Mouse (Mus musculus) embryonic fibroblast, embryonic 13.5 days (primary cell): ENCODE measurements around the gene Palb2.

Experiments used
- CTCF ChIP-seq: IDR thresholded peaks from 2 replicates; pipeline ENCODE4 v1.5.1; 2011; ENCODE audit warnings: mild to moderate bottlenecking, control low read depth, low read length, moderate library complexity, borderline replicate concordance; ENCODE audit not compliant: insufficient read depth
- POLR2A ChIP-seq: IDR thresholded peaks from 2 replicates; pipeline ENCODE4 v1.6.1; 2011; ENCODE audit warnings: low read depth, mild to moderate bottlenecking, control low read depth, low read length, moderate library complexity

DNA sequence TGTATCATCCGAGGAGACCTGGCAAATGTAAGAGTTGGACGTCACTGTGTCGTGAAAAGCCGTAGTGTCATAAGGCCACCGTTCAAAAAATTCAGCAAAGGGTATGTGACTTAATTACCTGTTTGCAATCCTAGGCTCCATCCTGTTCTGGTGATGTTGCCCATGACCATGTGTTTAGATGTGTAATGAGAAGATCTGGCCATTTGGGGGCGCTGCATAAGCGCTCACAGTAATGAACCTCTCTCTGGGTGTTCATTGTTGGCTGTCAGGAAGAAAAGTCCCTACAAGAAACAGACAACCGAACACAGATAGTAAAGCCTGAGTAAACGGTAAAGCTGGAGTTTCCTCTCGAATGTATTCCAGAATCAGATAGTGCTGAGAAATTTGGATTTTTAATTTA is 2.3 kb upstream of the Palb2 start:
- TF ChIP-seq POLR2A, result no peak
- TF ChIP-seq CTCF, result no peak
